Mouse (Mus musculus) CH12.LX (cell line): ENCODE data around the gene Tas2r135. TPM values are rescaled to one million over a fixed set of nuclear protein-coding genes. Genes with fewer than 3 reads are reported as not detected.
A peak's percentile ranks its signal among the peaks of the same experiment; 100 is the strongest.

Source experiments
- DNase-seq: peaks from one replicate; pipeline ENCODE4 v3.0.0-alpha.2; 2013; ENCODE audit errors: extremely low read depth
- H3K27ac ChIP-seq: 2 replicates; pipeline ENCODE4 v1.5.1; 2012; ENCODE audit warnings: low read depth, mild to moderate bottlenecking, control low read depth, moderate library complexity; ENCODE audit not compliant: insufficient read depth
- H3K27me3 ChIP-seq: replicated peaks from 2 replicates; pipeline ENCODE3; 2012; ENCODE audit warnings: inconsistent platforms
- H3K36me3 ChIP-seq, 2 experiments: replicated peaks in 1 of 2; 2 replicates each; pipeline versions ENCODE3 to v1.6.1; 2012; ENCODE audit warnings: inconsistent platforms in 1 of 2, low read length in 1 of 2, mild to moderate bottlenecking in 1 of 2, mixed read lengths in 1 of 2, moderate library complexity in 1 of 2; ENCODE audit not compliant: control insufficient read depth in 1 of 2, insufficient read depth in 1 of 2
- H3K4me1 ChIP-seq, 2 experiments: 2 replicates each; pipeline ENCODE4 v1.6.1; 2012; ENCODE audit warnings: inconsistent platforms in 1 of 2, moderate library complexity in 1 of 2; ENCODE audit not compliant: insufficient read depth in 2 of 2, control insufficient read depth in 1 of 2
- H3K4me2 ChIP-seq: 2 replicates; pipeline ENCODE4 v1.6.1; 2012; ENCODE audit warnings: low read depth, mild to moderate bottlenecking, control low read depth; ENCODE audit not compliant: poor library complexity, insufficient read depth, severe bottlenecking
- H3K4me3 ChIP-seq, 3 experiments: fragments of 150-350 bp in 1 of 3; sonication (generic) in 1 of 3; replicated peaks in 1 of 3; 2 replicates each; pipeline versions ENCODE3 to v1.5.1; 2011 to 2012; ENCODE audit warnings: low read depth in 2 of 3, low read length in 2 of 3, mild to moderate bottlenecking in 2 of 3, moderate library complexity in 2 of 3, control low read depth in 1 of 3, improper control_type of control experiment in 1 of 3, inconsistent platforms in 1 of 3, mixed read lengths in 1 of 3; ENCODE audit not compliant: poor library complexity in 1 of 3
- H3K79me2 ChIP-seq: replicated peaks from 2 replicates; pipeline ENCODE4 v1.6.1; 2012; ENCODE audit warnings: mild to moderate bottlenecking, moderate library complexity; ENCODE audit not compliant: control insufficient read depth, poor library complexity, insufficient read depth, severe bottlenecking; ENCODE audit errors: extremely low read depth
- H3K9ac ChIP-seq: 2 replicates; pipeline ENCODE4 v1.6.1; 2012; ENCODE audit warnings: low read depth, mild to moderate bottlenecking, control low read depth, moderate library complexity; ENCODE audit not compliant: insufficient read depth
- H3K9me3 ChIP-seq: replicated peaks from 2 replicates; pipeline ENCODE3; 2012; ENCODE audit warnings: low read length, inconsistent platforms, mixed read lengths
- CHD1 ChIP-seq: IDR thresholded peaks from 2 replicates; pipeline ENCODE4 v1.6.1; 2012; ENCODE audit warnings: low read depth, low read length, improper control_type of control experiment, inconsistent platforms
- CHD2 ChIP-seq: IDR thresholded peaks from 2 replicates; pipeline ENCODE4 v1.6.1; 2011; ENCODE audit warnings: low read length, improper control_type of control experiment
- E2F4 ChIP-seq: IDR thresholded peaks from 2 replicates; pipeline ENCODE4 v1.6.1; 2011; ENCODE audit warnings: low read depth, low read length, improper control_type of control experiment; ENCODE audit not compliant: insufficient replicate concordance
- EP300 ChIP-seq: IDR thresholded peaks from 2 replicates; pipeline ENCODE4 v1.6.1; 2011; ENCODE audit warnings: low read length, improper control_type of control experiment
- ETS1 ChIP-seq: conservative IDR thresholded peaks from 2 replicates; pipeline ENCODE4 v1.6.1; 2012; ENCODE audit warnings: low read depth, mild to moderate bottlenecking, inconsistent platforms, low read length, improper control_type of control experiment, moderate library complexity
- MAFK ChIP-seq: IDR thresholded peaks from 2 replicates; pipeline ENCODE4 v1.6.1; 2011; ENCODE audit warnings: low read length, improper control_type of control experiment; ENCODE audit not compliant: insufficient replicate concordance
- MEF2A ChIP-seq: IDR thresholded peaks from 2 replicates; pipeline ENCODE4 v1.6.1; 2014; ENCODE audit warnings: low read depth, mild to moderate bottlenecking, inconsistent platforms, low read length, improper control_type of control experiment, borderline replicate concordance
- MXI1 ChIP-seq: IDR thresholded peaks from 2 replicates; pipeline ENCODE4 v1.6.1; 2011; ENCODE audit warnings: mild to moderate bottlenecking, low read depth, low read length, improper control_type of control experiment
- MYC ChIP-seq: IDR thresholded peaks from 2 replicates; pipeline ENCODE4 v1.6.1; 2011; ENCODE audit warnings: low read depth, mild to moderate bottlenecking, improper control_type of control experiment, low read length
- NELFE ChIP-seq: IDR thresholded peaks from 2 replicates; pipeline ENCODE4 v1.6.1; 2011; ENCODE audit warnings: low read depth, low read length, improper control_type of control experiment
- POLR2A ChIP-seq: IDR thresholded peaks from 2 replicates; pipeline ENCODE4 v1.6.1; 2011; ENCODE audit warnings: low read depth, mild to moderate bottlenecking, improper control_type of control experiment, low read length
- RAD21 ChIP-seq: IDR thresholded peaks from 2 replicates; pipeline ENCODE4 v1.6.1; 2011; ENCODE audit warnings: low read depth, mild to moderate bottlenecking, low read length, improper control_type of control experiment, moderate library complexity
- SIN3A ChIP-seq: IDR thresholded peaks from 2 replicates; pipeline ENCODE4 v1.6.1; 2012; ENCODE audit warnings: low read length, improper control_type of control experiment, inconsistent platforms
- TBP ChIP-seq: conservative IDR thresholded peaks from 2 replicates; pipeline ENCODE4 v1.6.1; 2011; ENCODE audit warnings: low read depth, low read length, improper control_type of control experiment
- USF2 ChIP-seq: conservative IDR thresholded peaks from 2 replicates; pipeline ENCODE4 v1.6.1; 2011; ENCODE audit warnings: low read depth, low read length, improper control_type of control experiment
- ZKSCAN1 ChIP-seq: IDR thresholded peaks from 2 replicates; pipeline ENCODE4 v1.6.1; 2012; ENCODE audit warnings: low read depth, inconsistent platforms, low read length, improper control_type of control experiment, borderline replicate concordance
- ZMIZ1 ChIP-seq: IDR thresholded peaks from 2 replicates; pipeline ENCODE4 v1.6.1; 2012; ENCODE audit warnings: low read depth, mild to moderate bottlenecking, inconsistent platforms, low read length, improper control_type of control experiment
- ZNF384 ChIP-seq: IDR thresholded peaks from 2 replicates; pipeline ENCODE4 v1.6.1; 2012; ENCODE audit warnings: low read depth, low read length, improper control_type of control experiment, inconsistent platforms
- dilution Hi-C: fragments of 300-500 bp; cut with MboI; formaldehyde crosslinking; loops from 2 replicates; pipeline ENCODE4 v1.14.3; 2020; ENCODE audit warnings: low sequenced_read_pairs; ENCODE audit not compliant: extremely low pct_unique_long_range_greater_than_20kb, extremely low pct_ligation_motif_present
- in situ Hi-C: fragments of 300-500 bp; cut with MboI; formaldehyde crosslinking; loops from 3 replicates; pipeline ENCODE4 v1.14.3; 2019; ENCODE audit warnings: low sequenced_read_pairs, low pct_ligation_motif_present, low pct_unique_long_range_greater_than_20kb, mixed read lengths
- polyA plus RNA-seq: library from polyadenylated mRNA; unstranded; fragments of >175 nt; gene quantifications from 2 replicates; pipeline ENCODE4 v1.2.1, GENCODE M21; 2012; ENCODE audit warnings: low read depth; ENCODE audit not compliant: insufficient read length
- total RNA-seq, 2 experiments: library from RNA; depleted of rRNA; stranded (reverse); fragments of 300-350 nt in 1 of 2; fragments of >200 nt in 1 of 2; gene quantifications; 2 replicates each; pipeline ENCODE4 v1.2.3; 2012 to 2014

Tas2r135 gene
- total and polyA plus RNA-seq, 3 experiments, result not detected

DNA sequence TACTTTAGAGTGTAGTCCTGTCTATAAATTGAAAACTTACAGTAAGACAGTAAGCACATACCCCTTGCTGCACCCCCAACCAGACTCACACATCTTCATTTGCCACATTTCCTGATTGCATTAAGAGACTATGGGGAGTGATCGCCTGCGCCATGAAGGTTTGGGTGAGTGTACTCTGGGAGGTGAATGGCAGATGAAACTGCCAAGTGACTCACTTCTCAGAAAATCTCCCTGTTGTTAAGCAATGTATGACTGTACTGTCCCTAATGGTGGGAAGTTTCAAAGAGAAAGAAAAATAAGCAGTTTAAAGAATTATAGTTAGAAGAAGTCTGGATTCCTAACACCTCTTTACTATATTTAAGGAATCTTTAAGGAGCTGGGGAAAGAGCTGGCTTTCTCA lies 14.2 kb downstream of the Tas2r135 start:
- no peak for TF ChIP-seq CHD2
- no peak for TF ChIP-seq MYC
- TF ChIP-seq POLR2A, result no peak
- no peak for TF ChIP-seq ZNF384
- no peak for TF ChIP-seq EP300
- TF ChIP-seq TBP, result no peak
- TF ChIP-seq MAFK, result no peak
- TF ChIP-seq MEF2A, result no peak
- TF ChIP-seq ZKSCAN1, result no peak
- TF ChIP-seq MXI1, result no peak
- no peak for TF ChIP-seq SIN3A
- no peaks in the 10 kb centered on the region for H3K9me3 ChIP-seq
- H3K79me2 ChIP-seq, result no peaks in the 10 kb centered on the region
- H3K27ac ChIP-seq, result no peak overlapping the region
- peaks cover 2 to 11% of the 10 kb centered on the region in 2 experiments; a peak in 2 of 4 replicates for H3K4me1 ChIP-seq
- H3K4me3 ChIP-seq, result no peak overlapping the region
- dilution Hi-C loops (no loop called here), in situ Hi-C loops (no loop called here)
- H3K4me2 ChIP-seq, result no peak overlapping the region
- no peak for DNase-seq
- no peaks in the 10 kb centered on the region for H3K36me3 ChIP-seq
- H3K27me3 ChIP-seq, result no peaks in the 10 kb centered on the region
- no peak overlapping the region for H3K9ac ChIP-seq

DNA sequence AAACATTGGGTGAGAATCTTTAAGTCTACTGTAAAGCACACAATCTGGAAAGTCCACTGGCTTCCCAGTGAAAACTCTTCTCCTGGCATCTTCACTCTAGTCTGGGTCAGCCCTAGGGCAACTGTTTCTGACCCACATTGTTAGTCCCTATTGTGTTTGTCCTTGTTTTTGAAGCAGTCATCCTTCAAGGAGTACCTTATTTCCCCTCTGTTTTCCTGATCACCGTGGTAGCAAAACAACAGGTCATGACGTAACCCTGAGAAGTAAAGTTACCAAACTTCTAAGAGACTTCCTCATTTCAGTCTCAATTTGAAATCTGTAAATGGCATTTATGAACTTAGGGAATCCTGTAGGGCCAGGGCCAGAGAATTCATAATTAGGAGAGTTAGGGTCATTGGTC lies 16.2 kb downstream of the Tas2r135 start:
- DNase-seq, result peak; percentile 48
- Histone ChIP-seq H3K9me3 (no peaks in the 10 kb centered on the region), H3K4me3 (no peak overlapping the region), H3K9ac (no peak overlapping the region), H3K27ac (no peak overlapping the region), H3K27me3 (no peaks in the 10 kb centered on the region), H3K4me1 (peaks cover 4 to 15% of the 10 kb centered on the region in 2 experiments; a peak in 2 of 4 replicates), H3K36me3 (no peaks in the 10 kb centered on the region), H3K4me2 (peak overlapping the region; percentile 44; the same call in 1 of the 2 replicates), H3K79me2 (no peaks in the 10 kb centered on the region)
- in situ Hi-C loops, result no loop called here
- TF ChIP-seq ZKSCAN1 (no peak), CHD1 (no peak)
- dilution Hi-C loops, result no loop called here

DNA sequence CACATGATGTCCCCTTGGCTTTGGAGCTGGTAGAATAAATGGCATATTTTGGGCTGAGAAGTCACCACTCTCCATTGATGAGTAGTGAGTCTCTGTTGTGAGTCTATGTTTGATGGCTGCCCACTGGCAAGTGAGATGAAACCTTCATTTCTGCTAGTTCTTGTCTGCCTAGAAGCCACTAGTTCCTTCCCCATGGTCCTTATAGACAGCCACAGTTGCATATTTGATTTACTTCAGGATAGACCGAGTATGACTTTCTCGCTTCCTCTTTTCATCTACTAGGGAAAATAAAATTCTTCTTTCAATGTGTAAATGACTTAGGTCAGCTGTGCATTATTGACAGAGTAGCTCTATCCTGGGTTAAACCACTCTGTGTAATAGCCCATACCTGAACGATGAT lies 19.2 kb downstream of the Tas2r135 start:
- in situ Hi-C loops, result no loop called here
- DNase-seq, result no peak
- Histone ChIP-seq H3K36me3 (no peaks in the 10 kb centered on the region), H3K9me3 (no peaks in the 10 kb centered on the region), H3K4me2 (no peak overlapping the region), H3K4me1 (peaks cover 4 to 15% of the 10 kb centered on the region in 2 experiments; a peak in 2 of 4 replicates), H3K79me2 (no peaks in the 10 kb centered on the region), H3K9ac (no peak overlapping the region), H3K27ac (no peak overlapping the region), H3K27me3 (no peaks in the 10 kb centered on the region), H3K4me3 (no peak overlapping the region)
- dilution Hi-C loops, result no loop called here
- TF ChIP-seq ZNF384 (no peak), MXI1 (no peak), ETS1 (no peak), RAD21 (no peak), NELFE (no peak), ZKSCAN1 (no peak), E2F4 (no peak), USF2 (no peak), ZMIZ1 (no peak), CHD1 (no peak)
